Mouse (Mus musculus) forebrain, embryonic 14.5 days (tissue): ENCODE results near the gene Plppr3. TPM values are rescaled to one million over a fixed set of nuclear protein-coding genes. Genes with fewer than 3 reads are reported as not detected.

Experiments used
- ATAC-seq: fragments of 200-750 bp; cut with Nextera tagmentation; 2 replicates; pipeline ENCODE4 v1.8.0; 2017; ENCODE audit warnings: mild to moderate bottlenecking, moderate library complexity
- DNase-seq: peaks from one replicate; pipeline ENCODE4 v3.0.0-alpha.2; 2015; ENCODE audit warnings: low spot score
- H3K27ac ChIP-seq: fragments of 300-500 bp; sonication (generic); 2 replicates; pipeline ENCODE4 v1.5.1; 2014; ENCODE audit warnings: low read depth, mild to moderate bottlenecking, control low read depth, low read length, moderate library complexity
- H3K27me3 ChIP-seq: fragments of 300-500 bp; sonication (generic); replicated peaks from 2 replicates; pipeline ENCODE4 v1.6.1; 2014; ENCODE audit warnings: low read length, control low read depth, mixed read lengths; ENCODE audit not compliant: control insufficient read depth, insufficient read depth
- H3K36me3 ChIP-seq: fragments of 300-500 bp; sonication (generic); 2 replicates; pipeline ENCODE4 v1.6.1; 2014; ENCODE audit warnings: low read length, control low read depth; ENCODE audit not compliant: control insufficient read depth, insufficient read depth
- H3K4me1 ChIP-seq: fragments of 300-500 bp; sonication (generic); 2 replicates; pipeline ENCODE4 v1.6.1; 2014; ENCODE audit warnings: antibody characterized with exemption, low read length, control low read depth; ENCODE audit not compliant: control insufficient read depth, insufficient read depth
- H3K4me2 ChIP-seq: fragments of 300-500 bp; sonication (generic); 2 replicates; pipeline ENCODE4 v1.6.1; 2014; ENCODE audit warnings: mild to moderate bottlenecking, control low read depth, low read length
- H3K4me3 ChIP-seq: fragments of 300-500 bp; sonication (generic); 2 replicates; pipeline ENCODE4 v1.5.1; 2014; ENCODE audit warnings: low read depth, low read length, control low read depth
- H3K9ac ChIP-seq: fragments of 300-500 bp; sonication (generic); 2 replicates; pipeline ENCODE4 v1.6.1; 2014; ENCODE audit warnings: mild to moderate bottlenecking, low read length, control low read depth, moderate library complexity
- H3K9me3 ChIP-seq: fragments of 300-500 bp; sonication (generic); replicated peaks from 2 replicates; pipeline ENCODE4 v1.6.1; 2016; ENCODE audit warnings: low read length, control low read depth, mixed read lengths; ENCODE audit not compliant: control insufficient read depth
- WGBS: fragments of 180-500 bp; shearing (Covaris S2); extraction: QIAGEN DNeasy Blood & Tissue Kit; methylation state at CpG from one replicate; pipeline ENCODE4 v1.1.7; 2014; 5-methylcytosine and 5-hydroxymethylcytosine counted together
- polyA plus RNA-seq: library from polyadenylated mRNA; unstranded; fragments of >200 nt; fragmentation: Nextera tagmentation; extraction: Ambion mirVana; gene quantifications from 2 replicates; pipeline ENCODE4 v1.2.1, GENCODE M21; 2014

Plppr3 gene
- polyA plus RNA-seq, 1 experiment from 2014 or later: 224 TPM

DNA sequence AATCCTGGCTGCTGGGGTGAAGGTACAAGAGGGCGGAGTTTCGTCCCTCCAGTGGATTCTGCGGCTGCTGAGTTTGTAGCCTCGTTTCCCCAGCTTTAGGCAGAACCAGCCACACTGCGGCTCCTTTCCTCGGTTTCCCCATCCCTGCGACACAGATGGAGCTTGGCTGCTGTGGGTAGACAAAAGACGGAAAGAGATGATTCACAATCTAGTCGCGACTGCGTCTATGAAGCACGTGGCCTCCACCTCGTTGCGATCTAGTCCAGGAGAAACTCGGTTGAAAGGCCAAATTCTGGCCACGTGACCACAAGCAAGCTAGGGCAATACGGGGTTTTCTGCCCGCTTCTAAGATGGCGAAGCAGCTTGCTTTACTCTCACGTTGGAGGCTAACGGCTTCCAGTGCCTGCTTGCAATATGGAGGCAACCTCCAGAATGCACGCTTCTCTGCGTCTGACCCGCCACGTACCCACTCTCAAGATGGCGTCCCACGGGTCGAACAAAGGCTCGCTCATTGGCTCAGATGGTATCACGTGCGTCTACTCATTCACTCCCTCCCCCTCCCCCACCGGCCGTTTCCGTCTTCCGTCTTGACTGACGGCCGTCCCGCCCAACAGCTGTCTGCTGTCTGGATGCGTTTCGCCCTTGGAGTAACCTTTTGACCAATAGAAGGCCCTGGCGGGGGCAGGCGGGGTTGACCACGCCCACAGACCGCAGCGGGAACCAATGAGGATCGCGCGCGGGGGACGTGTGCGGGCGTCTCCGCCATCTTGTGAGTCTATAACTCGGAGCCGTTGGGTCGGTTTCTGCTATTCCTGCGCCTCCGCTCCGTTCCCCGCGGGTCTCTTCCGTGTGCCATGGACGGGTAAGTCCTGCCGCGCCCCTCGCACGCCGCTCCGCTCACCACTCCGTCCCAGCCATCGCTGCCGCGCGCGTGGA, 20.3 kb downstream of the Plppr3 start, which contains the start of gene Ptbp1:
Gene Ptbp1 (plus strand): TSS at position 568 of the 936 bp plus-strand sequence.
- ATAC-seq: peak; percentile 91
- under 1% methylated on average over 74 of the region's 75 CpGs for WGBS
- H3K9me3 ChIP-seq: no peaks in the 10 kb centered on the region

DNA sequence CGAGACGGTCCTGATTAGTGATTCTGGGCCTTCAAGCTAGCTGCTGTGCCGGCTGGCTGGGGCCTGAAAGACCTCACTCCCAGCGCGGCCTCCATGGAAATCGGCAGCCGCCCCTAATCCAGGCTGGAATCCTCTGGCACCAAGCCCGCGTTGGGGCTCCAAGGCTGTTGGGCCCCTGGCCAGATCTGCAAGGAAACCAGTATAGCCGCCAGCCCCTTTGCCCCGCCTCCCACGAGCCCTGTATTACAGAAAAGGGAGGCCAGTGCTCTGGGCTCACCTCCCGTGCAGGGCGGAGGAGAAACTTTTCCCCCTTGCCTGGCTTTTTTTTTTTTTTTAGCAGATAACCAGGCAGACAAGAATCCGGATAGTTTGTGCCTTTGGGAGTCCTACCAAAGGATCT, 21.0 kb downstream of the Plppr3 start:
- Histone ChIP-seq H3K36me3 (peaks cover 19% of the 10 kb centered on the region; the same call in 1 of the 2 replicates), H3K4me3 (peak overlapping the region; percentile 40), H3K4me2 (peak overlapping the region; percentile 90), H3K27me3 (no peaks in the 10 kb centered on the region), H3K4me1 (peaks cover 39% of the 10 kb centered on the region), H3K27ac (peak overlapping the region; percentile 99), H3K9ac (peak overlapping the region; percentile 72), H3K9me3 (no peaks in the 10 kb centered on the region)
- 1% methylated on average over 15 of the region's 15 CpGs for WGBS
- DNase-seq (peak; percentile 97), ATAC-seq (peak; percentile 44)

More for the DNA sequence above, 20.3 kb downstream of the Plppr3 start, which contains the start of gene Ptbp1:
- peaks cover 24% of the 10 kb centered on the region for H3K36me3 ChIP-seq
- peak; percentile 100 for DNase-seq
- H3K27ac ChIP-seq: peak within 1 kb of the TSS; percentile 99
- H3K4me2 ChIP-seq: peak within 1 kb of the TSS; percentile 90
- H3K27me3 ChIP-seq: no peaks in the 10 kb centered on the region
- H3K4me3 ChIP-seq: peak within 1 kb of the TSS; percentile 97
- H3K4me1 ChIP-seq: peaks cover 45% of the 10 kb centered on the region
- peak within 1 kb of the TSS; percentile 94 for H3K9ac ChIP-seq

DNA sequence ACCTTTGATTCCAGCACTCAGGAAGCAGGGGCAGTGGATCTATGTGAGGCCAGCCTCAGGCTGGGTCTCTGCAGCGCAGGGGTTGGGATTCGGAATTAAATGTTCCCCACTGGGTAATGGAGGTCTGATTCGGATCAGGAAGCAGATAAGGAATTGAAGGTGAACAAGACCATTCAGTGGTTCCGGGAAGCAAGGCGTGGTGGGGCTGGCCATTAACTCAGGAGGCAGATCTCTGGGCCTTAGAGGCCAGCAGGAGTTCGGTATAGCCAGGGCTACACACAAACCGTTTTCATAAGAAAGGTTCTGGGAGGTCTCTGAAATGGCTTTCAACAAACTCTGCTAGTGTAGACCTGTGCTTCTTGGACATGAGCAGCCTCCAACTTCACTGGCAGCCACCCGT, 21.6 kb downstream of the Plppr3 start:
- Histone ChIP-seq H3K4me3 (peak overlapping the region; percentile 40), H3K9ac (peak overlapping the region; percentile 72), H3K9me3 (no peaks in the 10 kb centered on the region), H3K27ac (peak overlapping the region; percentile 99), H3K36me3 (peaks cover 15% of the 10 kb centered on the region; the same call in 1 of the 2 replicates), H3K4me2 (peak overlapping the region; percentile 90), H3K4me1 (peaks cover 33% of the 10 kb centered on the region), H3K27me3 (no peaks in the 10 kb centered on the region)
- WGBS: 17% methylated on average over 8 of the region's 8 CpGs
- no peak for DNase-seq
- ATAC-seq: no peak

DNA sequence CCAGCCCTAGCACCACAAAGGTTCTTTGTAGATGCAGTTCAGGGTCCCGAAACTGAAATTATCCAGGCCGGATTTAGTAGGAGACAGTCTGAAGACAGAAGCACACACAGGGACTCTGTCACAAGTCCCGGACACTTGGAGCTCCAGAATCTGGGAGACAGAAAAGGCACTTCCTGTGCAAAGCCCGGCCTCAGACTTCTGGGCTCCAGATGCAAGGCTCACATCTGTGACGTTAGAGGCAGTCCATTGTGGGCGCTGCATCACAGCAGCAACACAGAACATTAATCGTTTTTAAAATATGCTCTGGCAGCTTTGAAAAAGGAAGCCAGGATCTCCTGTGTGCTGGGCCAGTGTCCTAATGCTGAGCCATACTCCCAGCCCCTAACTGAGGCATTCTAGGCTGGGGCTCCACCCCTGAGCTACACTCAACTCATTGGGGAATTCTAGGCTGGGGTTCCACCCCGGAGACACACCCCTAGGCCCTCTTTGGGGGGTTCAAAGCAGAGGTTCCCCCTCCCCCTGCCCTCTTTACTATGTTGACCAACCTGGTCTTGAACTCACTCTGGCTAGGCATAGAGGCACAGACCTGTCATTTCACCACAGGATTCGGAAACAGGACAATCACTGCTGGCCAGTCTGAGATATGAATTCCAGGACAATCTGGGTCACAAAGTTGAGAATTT, 22.2 kb downstream of the Plppr3 start:
- Histone ChIP-seq H3K27ac (peak overlapping the region; percentile 99), H3K36me3 (peaks cover 9% of the 10 kb centered on the region; the same call in 1 of the 2 replicates), H3K9me3 (no peaks in the 10 kb centered on the region), H3K4me1 (peaks cover 28% of the 10 kb centered on the region), H3K4me2 (peak overlapping the region; percentile 90), H3K9ac (peak overlapping the region; percentile 72), H3K27me3 (no peaks in the 10 kb centered on the region), H3K4me3 (no peak overlapping the region)
- ATAC-seq (no peak), DNase-seq (no peak)
- 61% methylated on average over 9 of the region's 9 CpGs for WGBS

DNA sequence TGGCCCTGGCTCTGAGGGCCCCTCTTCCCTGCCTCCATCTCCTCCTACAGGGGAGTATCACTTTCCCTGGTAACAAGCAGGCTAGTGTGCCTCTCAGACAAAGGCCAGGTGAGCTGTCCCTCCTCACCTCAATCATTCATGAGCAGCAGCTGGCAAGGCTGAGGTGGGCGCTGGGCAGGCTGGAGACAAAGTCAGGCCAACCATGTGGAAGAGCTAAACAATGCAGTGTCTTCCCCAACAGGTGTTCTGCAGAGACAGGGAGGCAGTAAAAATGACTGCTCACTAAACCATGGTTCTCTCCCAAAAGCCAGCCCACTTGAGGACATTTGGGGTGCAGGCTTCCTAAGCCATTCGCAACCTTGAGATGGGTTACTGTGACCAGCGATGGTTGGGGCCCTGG, 22.8 kb downstream of the Plppr3 start:
- Histone ChIP-seq H3K27ac (peak overlapping the region; percentile 99), H3K4me3 (no peak overlapping the region), H3K36me3 (peaks cover 3% of the 10 kb centered on the region; the same call in 1 of the 2 replicates), H3K4me2 (peak overlapping the region; percentile 90), H3K27me3 (no peaks in the 10 kb centered on the region), H3K9ac (peak overlapping the region; percentile 72), H3K4me1 (peaks cover 22% of the 10 kb centered on the region), H3K9me3 (no peaks in the 10 kb centered on the region)
- ATAC-seq: no peak
- 85% methylated on average over 3 of the region's 3 CpGs for WGBS
- no peak for DNase-seq

DNA sequence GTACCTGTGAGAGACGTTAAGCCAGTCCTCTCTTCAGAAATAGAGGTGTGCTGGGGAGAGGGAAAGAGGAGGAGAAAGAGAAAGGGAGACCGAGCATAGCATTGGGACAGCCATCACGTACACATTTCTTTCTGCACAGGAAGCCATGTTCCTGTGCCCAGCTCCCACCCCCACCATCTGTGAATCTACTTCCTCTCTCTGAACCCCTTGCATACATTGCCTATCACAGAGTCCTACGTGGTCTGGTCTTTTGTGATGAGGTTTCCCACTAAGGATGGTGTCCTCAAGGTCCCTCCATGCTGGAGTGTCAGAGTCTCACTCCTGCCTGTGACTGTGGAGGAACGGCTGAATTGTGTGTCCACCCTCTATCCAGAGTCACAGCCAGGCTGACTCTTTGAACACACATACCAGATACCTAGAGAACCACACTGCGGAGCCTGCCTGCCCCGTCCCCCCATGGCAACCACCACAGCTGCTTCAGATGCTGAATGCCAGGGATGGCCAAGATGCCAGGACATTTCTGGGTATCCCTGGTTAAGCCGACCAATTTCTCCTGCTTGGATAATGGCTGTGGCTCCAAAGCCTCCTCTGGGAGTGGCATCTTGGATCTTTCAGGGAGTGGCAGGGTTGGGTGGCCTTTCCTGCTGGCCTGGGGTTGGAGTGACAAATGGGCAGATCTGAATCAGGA, 24.3 kb downstream of the Plppr3 start:
- H3K4me3 ChIP-seq: no peak overlapping the region
- H3K27ac ChIP-seq: 0 out of 2 replicates have a peak overlapping the region, but pooled peaks have one; percentile 9
- no peaks in the 10 kb centered on the region for H3K9me3 ChIP-seq
- no peaks in the 10 kb centered on the region for H3K27me3 ChIP-seq
- peaks cover 17% of the 10 kb centered on the region for H3K4me1 ChIP-seq
- 86% methylated on average over 8 of the region's 8 CpGs for WGBS
- DNase-seq: no peak
- no peak for ATAC-seq
- H3K9ac ChIP-seq: no peak overlapping the region
- no peaks in the 10 kb centered on the region for H3K36me3 ChIP-seq
- H3K4me2 ChIP-seq: no peak overlapping the region

DNA sequence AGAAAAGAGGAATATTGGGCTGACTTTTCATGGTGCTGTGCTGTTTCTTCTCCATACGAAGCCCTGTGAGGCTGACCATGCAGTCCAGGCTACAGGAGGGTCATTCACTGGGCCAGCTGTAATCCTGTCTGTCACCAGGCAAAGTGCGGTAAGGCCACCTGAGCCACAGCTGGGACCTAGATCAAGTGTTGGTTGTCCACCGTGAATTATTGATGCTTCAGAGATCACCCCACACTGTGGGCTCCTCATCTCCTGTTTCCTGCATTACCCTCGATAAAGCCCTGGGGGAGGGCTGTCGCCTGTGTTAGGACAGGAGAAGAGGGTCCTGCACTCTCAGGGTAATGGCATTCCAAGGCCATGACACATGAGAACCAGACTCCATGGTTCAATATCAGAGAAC, 27.9 kb downstream of the Plppr3 start:
- DNase-seq (no peak), ATAC-seq (no peak)
- Histone ChIP-seq H3K27ac (no peak overlapping the region), H3K4me1 (peaks cover under 1% of the 10 kb centered on the region), H3K4me2 (no peak overlapping the region), H3K4me3 (no peak overlapping the region), H3K9me3 (no peaks in the 10 kb centered on the region), H3K9ac (no peak overlapping the region), H3K27me3 (no peaks in the 10 kb centered on the region), H3K36me3 (no peaks in the 10 kb centered on the region)
- 82% methylated on average over 5 of the region's 5 CpGs for WGBS

DNA sequence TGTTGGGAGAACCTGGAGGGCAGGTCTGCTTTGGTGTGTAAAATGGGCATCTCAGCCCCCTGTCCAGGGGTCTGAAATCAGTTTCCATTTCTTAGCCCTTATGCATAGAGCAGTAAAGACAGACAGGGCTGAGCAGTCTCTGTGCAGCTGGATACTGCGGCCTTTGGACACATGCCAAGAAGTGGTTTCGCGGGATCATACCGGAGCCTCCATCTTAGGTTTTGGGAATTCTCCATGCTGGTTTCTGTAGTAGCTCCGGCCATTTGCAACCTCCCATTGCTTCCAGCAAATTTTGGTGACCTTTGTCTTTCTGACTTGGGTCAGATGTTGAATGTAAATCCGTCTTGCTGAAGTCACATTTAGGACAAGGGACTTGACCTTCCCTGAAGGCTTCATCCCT, 31.0 kb downstream of the Plppr3 start:
- no peak overlapping the region for H3K4me2 ChIP-seq
- no peak overlapping the region for H3K4me3 ChIP-seq
- H3K9me3 ChIP-seq: no peaks in the 10 kb centered on the region
- DNase-seq (peak; percentile 56), ATAC-seq (no peak)
- no peaks in the 10 kb centered on the region; the same call in 1 of the 2 replicates for H3K4me1 ChIP-seq
- WGBS: 44% methylated on average over 6 of the region's 6 CpGs
- no peaks in the 10 kb centered on the region for H3K36me3 ChIP-seq
- H3K9ac ChIP-seq: no peak overlapping the region
- H3K27ac ChIP-seq: no peak overlapping the region
- H3K27me3 ChIP-seq: no peaks in the 10 kb centered on the region
